Mouse (Mus musculus): ENCODE measurements around the gene Inhbe. TPM values are rescaled to one million over a fixed set of nuclear protein-coding genes. Genes with fewer than 3 reads are reported as not detected.

The Inhbe gene
- total RNA-seq, 2 experiments from 2014 or later = not detected

DNA sequence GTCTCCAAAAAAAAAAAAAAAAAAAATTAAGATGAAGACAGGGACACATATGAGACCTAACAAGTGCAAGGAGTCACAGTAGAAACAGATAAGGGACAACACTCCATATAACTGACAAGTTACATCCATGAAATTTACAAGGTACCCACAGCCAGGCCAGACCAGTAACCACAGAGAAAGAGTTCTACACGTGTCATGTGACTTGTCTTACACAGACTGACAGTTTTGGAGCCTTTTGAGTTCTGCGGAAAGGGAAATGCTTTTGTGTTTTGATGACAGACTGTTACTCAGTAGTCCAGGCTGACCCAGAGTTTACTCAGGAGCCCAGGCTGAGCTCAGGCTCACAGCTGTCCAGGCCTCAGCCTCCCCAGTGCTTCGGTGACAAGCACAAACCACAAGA lies 11.2 kb downstream of the Inhbe start:
- no peak for DNase-seq

DNA sequence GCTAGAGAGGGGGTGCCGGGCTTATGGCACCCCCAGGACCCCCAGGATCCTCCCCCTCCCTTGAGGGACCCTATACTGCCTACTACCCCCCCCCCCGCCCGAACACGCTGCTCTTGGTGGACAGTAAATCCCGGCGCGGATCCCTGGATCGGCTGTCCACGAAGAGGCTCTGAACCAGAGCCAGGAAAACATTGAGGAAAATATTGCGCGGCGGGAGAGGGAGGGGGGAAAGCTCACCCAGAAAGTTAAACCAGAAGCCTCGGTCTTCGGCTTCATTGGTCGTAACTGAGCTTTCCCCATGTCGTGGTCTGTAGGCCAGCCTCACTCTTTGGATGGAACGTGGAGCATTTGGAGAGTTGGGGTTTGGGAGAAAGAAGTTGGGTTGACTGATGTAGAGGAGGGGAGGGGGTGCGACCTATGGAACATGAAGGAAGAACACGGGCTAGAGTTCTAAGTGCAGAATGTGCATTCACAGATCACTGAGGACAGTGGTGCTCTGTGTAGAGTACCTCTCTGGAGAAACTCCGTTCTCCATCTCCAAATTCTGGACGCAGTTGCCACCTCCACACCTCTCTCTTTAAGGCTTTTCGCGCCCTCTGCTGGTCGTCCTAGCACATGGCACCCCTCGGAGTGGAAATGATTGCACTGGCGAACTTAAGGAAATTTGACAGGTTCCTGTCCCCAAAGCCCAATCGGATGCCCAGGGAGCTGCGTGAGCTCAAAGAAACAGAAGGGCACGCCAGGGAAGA lies 12.1 kb downstream of the Inhbe start, which contains the start of gene Gli1:
Gene Gli1 (minus strand): TSS at position 84 of the 749 bp plus-strand sequence.
- peak; percentile 93 for DNase-seq

DNA sequence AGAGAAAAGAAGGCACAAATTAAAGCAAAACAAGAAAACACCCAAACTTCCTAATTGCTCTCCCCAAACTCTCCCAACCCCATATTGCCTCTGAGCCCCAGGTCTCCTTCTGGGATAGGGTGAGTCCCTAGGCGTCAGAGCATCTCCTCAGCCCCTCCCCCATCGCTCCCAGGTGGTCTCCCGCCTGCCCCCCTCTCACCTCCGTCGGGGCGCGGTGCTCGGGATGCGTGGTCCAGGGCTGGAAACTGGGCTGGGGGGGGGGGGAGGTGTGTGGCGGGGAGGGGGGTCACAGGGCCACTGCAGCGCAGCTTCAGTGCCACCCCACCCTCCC lies 12.9 kb downstream of the Inhbe start:
- DNase-seq = no peak

DNA sequence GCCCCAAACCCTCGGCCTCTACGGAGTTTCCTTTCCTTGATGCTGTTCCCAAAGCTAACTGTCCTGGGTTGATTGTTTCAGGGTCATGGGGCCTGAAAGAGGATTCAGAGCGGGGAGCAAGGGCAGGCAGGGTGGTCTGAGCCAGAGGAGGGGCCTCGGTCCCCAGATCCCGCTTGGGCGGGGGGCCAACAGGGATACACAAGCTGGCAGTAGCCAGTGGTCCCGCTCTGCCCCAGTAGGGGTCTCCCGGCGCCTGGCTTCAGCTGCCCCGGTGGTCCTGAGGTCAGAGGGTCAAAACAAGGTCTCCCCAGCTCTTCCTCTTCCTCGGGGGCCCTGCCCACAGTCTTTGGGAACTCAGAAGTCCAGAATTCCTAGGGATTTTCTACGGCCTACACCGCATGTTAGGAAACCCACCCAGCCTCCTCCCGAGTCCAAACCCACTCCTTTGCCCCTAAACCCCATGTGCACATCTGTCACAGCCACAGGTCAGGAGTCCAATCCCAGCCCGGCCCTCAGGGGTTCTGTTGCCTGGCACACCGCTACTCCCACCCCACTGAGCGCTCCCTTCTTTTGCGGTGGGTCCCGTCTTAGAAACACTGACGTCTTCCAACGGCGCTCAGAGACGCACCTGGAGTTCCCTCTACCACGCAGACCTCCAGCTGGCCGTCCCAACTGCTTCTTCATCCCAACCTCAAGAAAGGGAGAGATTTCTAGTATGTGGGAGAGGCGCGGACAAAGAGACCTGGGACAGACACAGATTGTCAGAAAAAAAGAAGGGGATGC lies 13.4 kb downstream of the Inhbe start:
- DNase-seq = peak; percentile 39

DNA sequence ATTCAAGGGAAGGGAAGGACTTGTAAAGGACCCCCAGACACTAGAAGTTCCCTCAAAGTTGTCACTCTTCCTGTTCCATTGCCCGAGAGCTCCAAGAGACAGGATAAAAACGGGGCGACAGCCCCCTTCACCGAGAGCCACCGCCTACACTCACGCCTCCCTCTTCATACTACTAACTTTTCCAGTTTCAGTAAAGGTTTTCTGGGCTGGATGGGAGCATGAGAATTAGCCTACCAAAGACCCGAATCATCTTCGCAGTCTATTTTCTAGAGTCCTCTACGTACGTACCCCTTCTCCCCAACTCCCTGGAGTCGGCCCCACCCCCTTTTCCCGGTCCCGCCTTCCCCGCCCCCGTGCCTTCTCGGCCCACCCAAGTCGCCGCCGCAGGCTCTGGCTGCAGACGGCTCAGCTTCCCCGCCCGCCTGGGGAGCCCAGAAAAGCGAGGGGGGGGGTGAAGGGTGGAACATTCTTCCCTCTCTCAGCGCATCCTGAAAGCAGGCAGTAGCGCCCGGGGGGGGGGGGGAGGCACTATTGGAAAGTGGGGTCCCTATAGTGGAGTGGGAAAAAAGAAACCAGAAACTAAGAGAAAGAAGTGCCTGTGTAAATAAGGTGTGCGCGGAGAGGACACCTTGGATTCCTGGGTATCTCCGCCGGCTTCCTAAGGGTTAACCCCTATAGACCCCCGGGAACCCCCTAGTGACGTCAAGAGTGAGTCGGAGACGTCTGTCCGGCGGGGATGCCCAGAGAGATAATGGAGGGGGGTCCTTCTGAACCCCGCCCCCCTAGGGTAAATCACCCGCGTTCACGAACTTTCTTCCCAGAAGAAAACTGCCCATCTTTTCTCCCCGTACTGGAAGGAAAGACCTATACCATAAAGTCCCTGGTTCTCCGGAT lies 14.3 kb downstream of the Inhbe start:
- DNase-seq = peak; percentile 76

DNA sequence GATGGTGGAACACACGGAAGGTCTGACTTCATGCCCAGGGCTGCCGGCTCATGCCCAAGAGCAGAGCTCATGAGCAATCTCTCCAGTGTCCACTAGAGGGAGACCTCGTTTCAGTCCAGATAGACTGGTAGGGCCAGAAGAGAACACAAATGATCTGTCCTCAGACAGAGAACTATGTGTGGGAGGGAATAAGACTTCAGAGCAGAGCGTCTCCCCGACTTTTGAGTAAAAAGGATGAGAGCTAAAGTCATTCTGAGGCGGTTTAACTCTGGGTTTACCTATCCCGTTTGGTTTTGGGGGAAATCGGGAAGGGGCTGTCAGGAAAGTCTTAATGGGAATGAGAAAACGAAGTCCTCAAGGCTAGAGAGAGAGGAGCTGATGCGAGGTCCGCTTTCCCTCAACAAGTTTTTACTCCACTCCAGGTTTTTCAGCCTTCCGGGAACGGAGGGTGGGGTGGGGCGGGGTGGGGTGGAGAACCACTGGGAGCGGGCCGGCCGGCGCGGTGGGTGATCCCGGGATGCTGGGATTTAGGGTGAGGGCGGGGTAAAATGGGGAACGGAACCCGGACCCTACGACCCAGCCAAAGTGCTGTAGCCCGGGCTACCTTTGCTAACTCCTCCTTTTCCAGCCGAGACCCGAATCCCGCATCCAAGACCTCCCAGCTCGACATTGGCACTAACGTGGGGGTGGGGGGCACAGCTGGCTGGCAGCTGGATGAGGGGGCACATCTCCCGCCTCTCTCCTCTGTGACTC lies 15.1 kb downstream of the Inhbe start:
- DNase-seq = peak; percentile 92

DNA sequence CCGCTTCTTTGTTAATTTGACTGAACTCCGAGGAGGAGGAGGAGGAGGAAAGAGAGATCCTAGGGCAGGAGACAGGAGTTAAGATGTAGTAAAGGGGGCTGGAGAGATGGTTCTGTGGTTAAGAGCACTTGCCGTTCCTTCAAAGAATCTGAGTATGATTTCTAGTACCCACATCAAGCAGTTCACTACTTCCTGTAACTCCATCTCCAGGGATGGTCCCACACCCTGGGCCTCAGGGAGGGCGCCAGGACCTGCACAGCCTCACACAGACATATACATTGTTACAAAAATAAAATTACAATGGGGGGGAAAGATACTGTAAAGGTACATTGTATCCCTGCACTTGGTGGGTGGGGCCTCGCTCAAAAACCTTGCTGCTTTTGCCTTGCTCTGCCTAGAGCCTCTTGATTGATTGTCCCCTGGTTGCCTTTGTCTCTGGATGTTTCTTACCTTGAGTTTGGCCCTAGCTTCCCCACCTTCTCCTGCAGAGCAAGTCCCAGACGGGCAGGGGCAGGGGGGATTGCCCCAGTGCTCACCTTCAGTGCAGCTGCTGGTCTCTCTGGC lies 16.6 kb downstream of the Inhbe start:
- DNase-seq = no peak

DNA sequence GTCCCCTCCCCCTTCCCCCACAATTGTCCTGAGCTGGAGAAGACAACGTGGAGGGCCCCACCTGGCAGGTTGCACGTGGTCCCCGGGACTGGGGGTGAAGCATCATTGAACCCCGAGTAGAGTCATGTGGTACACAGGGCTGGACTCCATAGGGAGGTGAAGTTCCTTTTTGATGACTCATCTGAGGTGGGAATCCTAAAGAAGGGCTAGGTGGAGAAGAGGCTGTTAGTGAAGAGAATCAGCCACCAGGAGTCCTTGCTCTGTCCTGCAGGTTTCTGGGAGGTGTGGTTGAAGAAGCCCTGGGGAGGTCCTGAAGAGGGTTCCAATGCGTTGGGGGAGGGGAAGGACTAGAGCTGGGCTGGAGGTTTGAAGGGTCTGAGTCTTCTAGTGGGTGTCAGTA lies 17.3 kb downstream of the Inhbe start:
- no peak for DNase-seq

DNA sequence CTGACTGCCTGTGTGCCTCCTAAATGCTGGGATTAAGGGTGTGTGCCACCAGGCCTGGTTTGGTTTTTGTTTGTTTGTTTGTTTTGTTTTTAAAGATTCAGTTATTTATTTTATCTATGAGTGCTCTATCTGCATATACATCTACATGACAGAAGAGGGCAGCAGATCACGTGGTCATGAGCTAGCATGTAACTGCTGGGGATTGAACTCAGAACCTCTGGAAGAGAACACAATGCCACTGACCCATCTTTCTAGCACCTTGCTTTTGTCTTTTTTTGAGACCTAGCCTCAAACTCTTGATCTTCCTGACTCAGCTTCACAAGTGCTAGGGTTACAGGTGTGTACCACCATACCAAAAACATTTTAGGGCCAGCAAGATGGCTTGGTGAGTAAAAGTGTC lies 18.9 kb downstream of the Inhbe start:
- DNase-seq = no peak

DNA sequence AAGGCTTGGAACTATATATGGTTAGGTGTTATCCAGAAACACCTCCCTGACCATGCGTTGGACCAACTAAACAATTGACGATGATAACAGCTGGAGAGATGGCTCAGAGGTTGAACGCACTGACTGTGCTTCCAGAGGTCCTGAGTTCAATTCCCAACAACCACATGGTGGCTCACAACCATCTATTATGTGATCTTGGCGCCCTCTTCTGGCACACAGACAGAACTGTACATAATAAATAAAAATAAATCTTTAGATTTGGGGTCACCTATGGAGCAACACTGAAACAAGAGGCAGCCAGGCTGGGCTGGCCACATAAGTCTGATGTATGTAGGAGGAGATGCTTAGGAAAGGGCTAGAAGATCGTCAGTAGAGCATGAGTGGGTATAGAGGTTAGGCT lies 21.1 kb downstream of the Inhbe start:
- no peak for DNase-seq

DNA sequence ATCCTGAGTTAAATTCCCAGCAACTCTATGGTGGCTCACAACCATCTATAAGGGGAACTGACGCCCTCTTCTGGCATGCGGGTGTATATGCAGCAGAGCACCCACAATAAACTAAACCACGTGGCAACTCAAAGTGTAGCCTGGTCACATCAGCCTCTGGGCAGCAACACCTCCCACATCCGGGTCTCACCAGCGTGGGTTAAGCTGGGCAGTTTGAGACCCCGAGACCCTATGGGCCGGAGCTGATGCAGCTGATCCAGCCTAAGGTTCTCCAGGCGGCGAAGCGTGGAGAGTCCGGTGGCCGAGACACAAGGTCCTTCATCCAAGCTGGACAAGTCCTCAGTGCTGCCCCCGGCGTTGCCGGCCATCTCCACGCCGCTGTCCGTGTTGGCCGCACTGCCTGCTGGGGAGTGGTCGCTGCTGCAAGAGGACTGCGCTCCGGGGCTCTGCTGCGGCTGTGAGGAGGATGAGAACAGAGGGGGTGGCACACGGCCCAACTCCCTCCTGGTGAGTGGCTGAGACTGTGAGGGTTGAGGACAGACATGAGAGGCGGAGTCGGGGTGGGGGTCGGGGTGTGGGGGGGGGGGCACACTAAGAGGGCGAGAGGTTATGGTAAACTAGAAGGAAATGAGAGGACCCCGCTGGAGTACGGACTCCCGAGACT lies 21.9 kb downstream of the Inhbe start:
- DNase-seq = no peak

DNA sequence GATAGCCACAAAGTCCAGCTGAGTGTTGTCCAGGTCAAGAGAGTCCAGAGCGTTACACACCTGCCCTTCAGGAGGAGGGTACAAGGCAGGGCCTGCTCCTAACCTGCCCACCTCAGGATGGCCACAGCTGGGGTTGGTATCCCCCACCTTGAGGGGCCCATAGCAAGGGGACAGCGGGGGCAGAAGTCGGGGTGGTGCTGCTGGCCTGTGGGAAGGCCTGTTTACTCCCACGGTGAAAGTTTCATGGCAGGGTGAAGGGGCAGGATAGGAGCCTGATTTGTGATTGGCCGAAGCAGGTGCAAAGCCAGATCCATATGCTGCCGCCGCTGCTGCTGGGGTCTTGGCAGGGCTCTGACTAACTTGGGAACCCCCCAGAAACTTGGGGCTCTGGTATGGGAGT lies 24.0 kb downstream of the Inhbe start:
- no peak for DNase-seq

DNA sequence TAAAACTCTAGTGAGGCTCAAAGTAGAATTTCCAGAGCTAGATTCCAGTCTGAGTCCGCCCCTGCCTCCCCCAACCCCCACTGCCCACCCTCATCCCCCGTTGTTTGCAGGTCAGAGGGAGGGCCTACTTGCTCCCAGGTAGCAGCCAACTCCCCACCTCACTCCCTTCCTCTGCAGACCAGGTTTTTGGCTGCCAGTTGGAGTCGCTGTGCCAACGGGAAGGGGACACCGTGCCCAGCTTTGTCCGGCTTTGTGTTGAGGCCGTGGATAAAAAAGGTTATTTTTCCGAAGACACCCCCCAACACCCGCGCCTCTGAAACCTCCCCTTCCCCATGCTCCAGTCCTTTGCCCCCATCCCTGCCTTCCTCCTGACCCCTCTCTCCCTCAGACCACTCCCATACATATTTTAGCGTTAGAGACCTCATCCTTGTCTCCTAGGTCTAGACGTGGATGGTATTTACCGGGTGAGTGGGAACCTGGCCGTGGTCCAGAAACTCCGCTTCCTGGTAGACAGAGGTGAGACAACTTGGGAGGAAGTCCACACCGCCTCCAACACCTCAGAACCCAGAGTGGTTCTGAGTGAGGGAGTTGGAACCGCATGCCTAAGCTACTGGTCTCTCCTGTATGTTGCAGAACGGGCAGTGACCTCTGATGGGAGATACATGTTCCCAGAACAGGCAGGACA lies 26.6 kb downstream of the Inhbe start:
- no peak for DNase-seq

DNA sequence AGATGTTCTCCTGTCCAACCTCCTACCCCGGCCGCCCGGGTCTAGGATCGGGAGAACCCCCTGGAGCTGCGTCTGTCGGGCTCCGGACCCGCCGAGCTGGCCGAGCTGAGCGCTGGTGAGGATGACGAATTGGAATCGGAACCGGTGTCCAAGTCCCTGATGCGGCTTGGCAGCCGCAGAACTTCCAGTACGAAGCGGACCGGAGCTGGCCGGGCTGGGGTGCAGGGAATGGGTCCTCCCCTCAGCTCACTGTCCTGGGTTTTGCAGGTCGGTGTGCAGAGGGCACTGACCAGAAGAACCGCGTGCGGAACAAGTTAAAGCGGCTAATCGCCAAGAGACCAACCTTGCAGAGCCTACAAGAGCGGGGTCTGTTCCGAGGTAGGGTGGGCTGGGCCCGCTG lies 27.4 kb downstream of the Inhbe start:
- DNase-seq = peak; percentile 30

DNA sequence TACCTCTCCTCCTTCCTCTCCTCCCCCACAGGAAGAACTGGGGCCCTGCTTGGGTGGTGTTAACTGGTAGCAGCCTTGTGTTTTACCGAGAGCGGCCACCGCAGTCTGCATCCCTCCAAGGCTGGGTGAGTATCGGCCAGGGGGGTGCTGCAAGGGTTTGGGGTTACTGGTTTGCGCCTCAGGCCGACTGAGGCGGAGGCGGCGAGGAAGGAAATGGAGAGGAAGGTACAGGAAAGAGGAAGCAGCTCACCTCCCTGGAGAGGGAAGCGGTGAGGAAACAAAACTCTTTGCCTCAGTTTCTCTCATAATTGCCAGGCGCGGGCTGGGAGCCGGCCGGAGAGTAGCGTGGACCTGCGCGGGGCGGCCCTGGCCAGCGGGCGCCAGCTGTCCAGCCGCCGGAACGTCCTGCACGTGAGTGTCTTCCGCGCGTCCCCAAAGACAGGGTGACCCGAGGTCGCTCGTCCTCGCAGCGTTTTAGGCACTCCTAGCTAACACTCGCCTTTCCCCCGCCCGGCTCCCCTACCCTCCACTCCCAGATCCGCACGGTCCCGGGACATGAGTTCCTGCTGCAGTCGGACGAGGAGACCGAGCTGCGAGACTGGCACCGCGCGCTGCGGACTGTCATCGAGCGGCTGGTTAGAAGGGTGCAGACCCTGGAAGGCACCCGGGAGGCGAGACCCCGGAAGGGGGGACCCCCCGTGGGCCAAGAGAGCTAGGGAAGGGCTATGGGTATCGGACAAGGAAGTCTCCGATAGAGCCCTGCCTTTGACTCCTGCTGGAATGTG lies 28.0 kb downstream of the Inhbe start:
- peak; percentile 53 for DNase-seq

DNA sequence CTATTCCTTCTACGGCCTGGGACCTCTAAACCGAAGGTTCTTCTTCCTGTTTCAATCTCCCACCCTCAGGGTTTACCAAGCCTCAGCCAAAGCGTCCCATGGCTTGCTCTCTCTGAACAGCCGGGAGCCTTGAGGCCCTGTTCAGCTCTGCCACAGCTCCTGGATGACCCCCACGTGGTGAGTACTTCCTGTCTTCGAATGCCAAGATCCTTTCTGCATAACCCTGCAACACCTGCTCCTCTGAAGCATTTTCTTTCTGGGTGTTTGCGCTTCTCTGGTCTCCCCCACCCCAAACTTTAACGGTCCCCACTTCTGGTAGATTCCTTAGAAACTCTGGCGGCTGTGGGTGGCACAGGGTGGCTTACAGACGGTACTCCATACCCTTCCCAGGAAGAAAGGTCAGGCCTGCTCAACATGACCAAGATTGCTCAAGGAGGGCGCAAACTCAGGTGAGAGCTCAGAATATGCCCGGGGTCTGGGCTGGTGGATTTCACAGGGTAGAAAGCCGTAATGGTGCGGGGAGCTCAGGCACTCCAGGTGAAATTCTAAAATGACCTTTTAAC lies 28.7 kb downstream of the Inhbe start:
- no peak for DNase-seq

DNA sequence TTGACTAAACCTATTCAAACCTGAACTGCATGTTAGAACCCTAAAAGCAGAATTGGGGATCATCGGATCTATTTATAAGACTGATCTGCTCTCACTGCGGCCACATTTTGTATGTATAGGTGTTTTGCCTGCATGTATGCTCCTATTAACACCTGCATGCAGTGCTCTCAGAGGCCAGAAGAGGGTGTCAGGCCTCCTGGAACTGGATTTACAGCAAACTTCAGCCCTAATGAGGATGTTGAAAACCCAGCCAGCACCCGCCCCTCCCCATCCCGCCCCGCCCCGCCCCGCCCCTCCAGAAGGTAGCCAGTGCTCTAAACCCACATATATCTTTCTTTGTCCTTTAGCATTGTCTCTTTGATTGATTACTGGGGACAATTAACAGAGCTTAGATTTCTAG lies 29.7 kb downstream of the Inhbe start:
- peak; percentile 43 for DNase-seq

DNA sequence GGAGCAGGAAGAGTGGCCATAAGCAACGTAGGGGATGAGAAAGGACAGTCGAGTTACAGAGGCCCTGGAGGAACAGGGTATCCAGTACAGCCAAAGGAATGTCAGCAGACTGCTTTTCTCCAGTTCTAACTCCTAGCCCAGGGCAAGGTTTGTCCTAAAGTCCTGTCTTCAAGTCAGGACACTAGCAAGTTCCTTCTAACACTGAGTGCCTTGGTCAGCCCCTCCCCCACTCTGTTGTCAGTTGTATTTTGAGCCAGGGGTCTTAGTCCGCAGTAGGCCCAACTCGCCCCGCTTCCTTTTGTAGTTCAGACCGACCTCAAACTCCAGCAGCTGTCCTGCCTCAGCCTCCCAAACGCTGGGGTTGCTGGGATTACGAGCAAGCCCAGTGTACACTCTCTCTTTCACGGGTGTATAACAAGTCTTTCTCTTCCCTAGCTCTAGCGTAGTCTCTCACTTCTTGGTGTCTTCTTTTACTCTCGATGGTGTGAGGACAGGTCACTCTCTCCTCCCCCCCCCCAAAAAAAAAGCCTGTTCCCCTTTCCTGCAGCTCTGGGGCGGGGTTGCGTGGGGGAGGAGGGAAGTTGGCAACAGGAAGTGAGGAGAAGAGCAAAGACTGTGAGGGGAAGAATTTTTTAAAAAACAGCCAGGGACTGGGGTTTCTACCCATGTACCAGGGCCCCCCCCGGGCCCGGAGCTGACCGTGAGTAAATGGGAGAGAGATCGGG lies 30.9 kb downstream of the Inhbe start:
- no peak for DNase-seq

DNA sequence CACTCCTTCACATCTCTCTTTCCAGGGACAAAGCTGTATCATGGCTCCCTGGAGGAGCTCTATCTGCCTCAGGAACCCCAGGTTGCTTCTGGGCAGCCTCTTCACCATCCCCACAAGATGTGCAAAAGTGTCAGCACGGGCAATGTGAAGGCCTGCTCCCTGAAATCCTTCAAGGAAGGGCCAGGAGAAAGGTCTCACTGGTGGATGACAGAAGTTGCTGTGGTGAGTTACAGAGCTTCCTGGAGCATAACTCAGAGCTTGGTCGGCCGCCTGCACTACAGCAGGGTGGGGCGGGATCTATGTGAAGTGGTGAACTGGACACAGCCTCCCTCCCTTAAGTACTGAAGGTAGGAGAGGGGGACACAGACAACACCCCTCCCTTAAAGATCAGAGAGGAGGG lies 31.5 kb downstream of the Inhbe start:
- DNase-seq = no peak
